Mouse (Mus musculus) myocyte (in vitro differentiated cells): ENCODE measurements at regions not wholly inside any gene's neighbourhood (a gene's known extent, or its start where the extent isn't known, plus 50 kb on each side); places are given as distances from the start of the nearest gene placed in this dataset.

Source experiments
- CEBPB ChIP-seq: IDR thresholded peaks from 2 replicates; pipeline ENCODE4 v1.6.1; 2011; ENCODE audit warnings: mild to moderate bottlenecking, moderate library complexity; ENCODE audit not compliant: poor library complexity, insufficient read depth, severe bottlenecking
- E2F4 ChIP-seq: IDR thresholded peaks from one replicate; pipeline ENCODE4 v1.6.1; 2011; ENCODE audit warnings: mild to moderate bottlenecking, control low read depth, moderate library complexity; ENCODE audit not compliant: insufficient read depth
- MAX ChIP-seq: IDR thresholded peaks from one replicate; pipeline ENCODE4 v1.6.1; 2011; ENCODE audit warnings: low read depth, mild to moderate bottlenecking, control low read depth
- MYOD1 ChIP-seq, 3 experiments: IDR thresholded peaks; one replicate each; pipeline ENCODE4 v1.6.1; 2011; ENCODE audit warnings: control low read depth in 2 of 3, low read depth in 2 of 3, mild to moderate bottlenecking in 2 of 3, moderate library complexity in 1 of 3; ENCODE audit not compliant: insufficient read length in 2 of 3, control insufficient read depth in 1 of 3
- POLR2A ChIP-seq: IDR thresholded peaks from one replicate; pipeline ENCODE4 v1.6.1; 2011; ENCODE audit warnings: low read depth, mild to moderate bottlenecking, control low read depth, moderate library complexity; ENCODE audit not compliant: insufficient read length
- TCF12 ChIP-seq: IDR thresholded peaks from one replicate; pipeline ENCODE4 v1.6.1; 2011; ENCODE audit warnings: mild to moderate bottlenecking, control low read depth; ENCODE audit not compliant: poor library complexity, insufficient read depth, severe bottlenecking

DNA sequence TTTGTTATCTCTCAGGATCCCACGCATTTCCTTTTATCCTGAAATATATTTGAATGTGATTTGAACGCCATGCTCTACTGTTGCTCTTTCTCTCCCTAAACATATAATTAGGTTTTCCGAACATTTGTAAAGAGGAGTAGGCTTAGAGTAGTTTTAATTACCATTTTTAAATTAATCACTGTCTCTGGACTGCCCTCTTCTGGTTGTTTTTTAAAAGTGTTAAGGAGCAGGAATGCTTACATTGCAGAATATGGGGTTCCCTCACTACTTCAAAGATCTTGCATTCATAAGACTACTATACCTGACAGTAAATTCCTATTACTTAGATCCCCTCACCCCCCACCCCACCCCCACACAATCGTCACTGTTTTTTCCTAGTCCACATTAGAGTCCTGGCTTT is 97.8 kb upstream of the Ogfrl1 start:
- no peak for TF ChIP-seq POLR2A
- TF ChIP-seq MYOD1 (IDR thresholded peaks at IDR 0.05; ENCODE audit: control insufficient read depth in 1 of 3, insufficient read length in 2 of 3, low read depth in 2 of 3): no peak
- no peak for TF ChIP-seq TCF12
- TF ChIP-seq CEBPB: no peak
- no peak for TF ChIP-seq MAX
- TF ChIP-seq E2F4: no peak
